Mouse (Mus musculus) hindbrain, embryonic 15.5 days (tissue): ENCODE measurements around the gene Sgf29. TPM values are rescaled to one million over a fixed set of nuclear protein-coding genes. Genes with fewer than 3 reads are reported as not detected.
"Not testable (repeated sequence)": the region's sequence is repeated elsewhere in the genome, so short reads cannot be mapped to it uniquely, and the experiment has no call there.

Experiments used
- ATAC-seq: fragments of 200-750 bp; cut with Nextera tagmentation; 2 replicates; pipeline ENCODE4 v1.8.0; 2017; ENCODE audit warnings: low read depth, moderate number of reproducible peaks, moderate TSS enrichment; ENCODE audit not compliant: low FRiP score
- H3K27ac ChIP-seq: fragments of 300-500 bp; sonication (generic); replicated peaks from 2 replicates; pipeline ENCODE4 v1.5.1; 2015; ENCODE audit warnings: mild to moderate bottlenecking, inconsistent platforms
- H3K27me3 ChIP-seq: fragments of 300-500 bp; sonication (generic); 2 replicates; pipeline ENCODE4 v1.6.1; 2015; ENCODE audit warnings: control low read depth, inconsistent platforms
- H3K36me3 ChIP-seq: fragments of 300-500 bp; sonication (generic); 2 replicates; pipeline ENCODE4 v1.6.1; 2015; ENCODE audit warnings: control low read depth, inconsistent platforms
- H3K4me1 ChIP-seq: fragments of 300-500 bp; sonication (generic); replicated peaks from 2 replicates; pipeline ENCODE4 v1.6.1; 2015; ENCODE audit warnings: control low read depth, inconsistent platforms
- H3K4me2 ChIP-seq: fragments of 300-500 bp; sonication (generic); 2 replicates; pipeline ENCODE4 v1.6.1; 2015; ENCODE audit warnings: moderate library complexity, mild to moderate bottlenecking, inconsistent platforms
- H3K4me3 ChIP-seq: fragments of 300-500 bp; sonication (generic); 2 replicates; pipeline ENCODE4 v1.5.1; 2015; ENCODE audit warnings: mild to moderate bottlenecking, inconsistent platforms
- H3K9ac ChIP-seq: fragments of 300-500 bp; sonication (generic); 2 replicates; pipeline ENCODE4 v1.6.1; 2015; ENCODE audit warnings: inconsistent platforms
- H3K9me3 ChIP-seq: fragments of 300-500 bp; sonication (generic); 2 replicates; pipeline ENCODE4 v1.6.1; 2016; ENCODE audit warnings: control low read depth, inconsistent platforms
- WGBS: fragments of 180-500 bp; shearing (Covaris S2); methylation state at CpG from one replicate; pipeline ENCODE4 v1.1.7; 2015; 5-methylcytosine and 5-hydroxymethylcytosine counted together
- polyA plus RNA-seq: library from polyadenylated mRNA; unstranded; fragments of >200 nt; fragmentation: Nextera tagmentation; extraction: Ambion mirVana; gene quantifications from 2 replicates; pipeline ENCODE4 v1.2.1, GENCODE M21; 2015

Sgf29 gene
- polyA plus RNA-seq, 1 experiment from 2014 or later, result 58.7 TPM

DNA sequence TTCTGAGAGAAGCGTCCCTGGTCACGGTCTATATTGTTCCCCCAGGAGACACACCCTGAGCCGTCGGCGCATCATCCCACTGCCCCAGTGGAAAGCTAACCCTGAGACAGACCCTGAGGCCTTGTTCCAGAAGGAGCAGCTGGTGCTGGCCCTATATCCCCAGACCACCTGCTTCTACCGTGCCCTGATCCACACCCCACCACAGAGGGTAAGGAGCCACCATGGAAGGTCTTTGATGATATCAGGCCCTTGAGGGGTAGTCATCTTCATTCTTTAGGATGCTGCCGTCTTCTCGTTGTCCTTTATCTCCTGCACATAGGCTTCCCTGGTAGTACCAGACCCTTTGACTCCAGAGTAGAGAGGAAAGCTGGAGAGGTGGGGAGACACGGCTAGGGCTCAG lies 23.0 kb downstream of the Sgf29 start:
- no peak overlapping the region for H3K9ac ChIP-seq
- no peak overlapping the region for H3K27ac ChIP-seq
- ATAC-seq, result no peak
- H3K4me1 ChIP-seq, result no peaks in the 10 kb centered on the region
- H3K36me3 ChIP-seq, result peaks cover 14% of the 10 kb centered on the region
- H3K4me3 ChIP-seq, result no peak overlapping the region
- H3K4me2 ChIP-seq, result no peak overlapping the region
- H3K27me3 ChIP-seq, result no peaks in the 10 kb centered on the region
- 96% methylated on average over 9 of the region's 9 CpGs for WGBS
- no peaks in the 10 kb centered on the region for H3K9me3 ChIP-seq

DNA sequence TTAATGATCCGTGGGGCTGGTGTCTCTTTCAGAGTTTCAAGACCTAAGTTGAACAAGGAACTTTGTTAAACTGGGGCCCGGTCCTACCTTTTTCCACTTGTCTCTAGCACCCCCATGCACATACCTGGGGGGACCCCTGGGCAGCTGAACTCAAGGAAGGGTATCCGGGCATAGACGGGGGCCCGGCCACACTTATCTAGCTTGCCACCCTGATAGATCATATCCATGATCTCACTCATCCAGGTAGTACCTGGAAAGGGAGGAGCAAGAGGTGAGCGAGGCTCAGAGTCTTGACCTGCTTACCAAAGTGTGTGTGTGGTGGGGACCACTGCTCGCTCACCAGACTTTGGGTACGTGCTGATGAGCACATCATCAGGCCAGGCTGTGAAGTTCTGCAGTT lies 26.0 kb downstream of the Sgf29 start:
- H3K4me2 ChIP-seq, result no peak overlapping the region

GRCm38 (mm10) chr7:126676207-126676606 lies 27.1 kb downstream of the Sgf29 start, which contains the start of gene Sult1a1:
Gene Sult1a1 (minus strand): TSS chr7:126676432.
- no peak within 1 kb of the TSS for H3K4me2 ChIP-seq
- H3K27me3 ChIP-seq, result no peaks in the 10 kb centered on the region
- H3K27ac ChIP-seq, result 0 out of 2 replicates have a peak within 1 kb of the TSS, but pooled peaks have one; percentile 9
- H3K9me3 ChIP-seq, result no peaks in the 10 kb centered on the region
- no peak for ATAC-seq
- peaks cover 14% of the 10 kb centered on the region for H3K36me3 ChIP-seq
- no peaks in the 10 kb centered on the region for H3K4me1 ChIP-seq
- H3K4me3 ChIP-seq, result no peak within 1 kb of the TSS
- H3K9ac ChIP-seq, result no peak within 1 kb of the TSS
- WGBS, result 70% methylated on average over 1 of the region's 1 CpGs

More for the DNA sequence above, 26.0 kb downstream of the Sgf29 start:
- H3K9me3 ChIP-seq, result no peaks in the 10 kb centered on the region
- no peak for ATAC-seq
- peaks cover 14% of the 10 kb centered on the region for H3K36me3 ChIP-seq
- no peaks in the 10 kb centered on the region for H3K27me3 ChIP-seq
- 94% methylated on average over 8 of the region's 8 CpGs for WGBS
- no peak overlapping the region for H3K27ac ChIP-seq
- no peak overlapping the region for H3K4me3 ChIP-seq
- H3K9ac ChIP-seq, result no peak overlapping the region
- no peaks in the 10 kb centered on the region for H3K4me1 ChIP-seq

- Histone ChIP-seq H3K4me1 (no peaks in the 10 kb centered on the region), H3K9me3 (no peaks in the 10 kb centered on the region), H3K9ac (no peak overlapping the region), H3K27me3 (no peaks in the 10 kb centered on the region), H3K27ac (no peak overlapping the region), H3K4me2 (no peak overlapping the region), H3K36me3 (peaks cover 14% of the 10 kb centered on the region), H3K4me3 (no peak overlapping the region)
- ATAC-seq, result no peak
- 80% methylated on average over 4 of the region's 4 CpGs for WGBS
These were observed 27.6 kb downstream of the Sgf29 start for GRCm38 (mm10) chr7:126676631-126677220.

GRCm38 (mm10) chr7:126678545-126679341 lies 29.6 kb downstream of the Sgf29 start:
- H3K27ac ChIP-seq, result no peak overlapping the region
- no peaks in the 10 kb centered on the region for H3K27me3 ChIP-seq
- no peaks in the 10 kb centered on the region for H3K4me1 ChIP-seq
- no peak for ATAC-seq
- H3K36me3 ChIP-seq, result no peaks in the 10 kb centered on the region
- 89% methylated on average over 8 of the region's 8 CpGs for WGBS
- no peak overlapping the region for H3K4me3 ChIP-seq
- H3K4me2 ChIP-seq, result no peak overlapping the region
- no peaks in the 10 kb centered on the region for H3K9me3 ChIP-seq
- H3K9ac ChIP-seq, result no peak overlapping the region

- H3K27ac ChIP-seq, result no peak overlapping the region
- no peak overlapping the region for H3K4me2 ChIP-seq
- H3K36me3 ChIP-seq, result no peaks in the 10 kb centered on the region
- WGBS, result 93% methylated on average over 5 of the region's 5 CpGs
- no peaks in the 10 kb centered on the region for H3K9me3 ChIP-seq
- no peak overlapping the region for H3K4me3 ChIP-seq
- H3K27me3 ChIP-seq, result no peaks in the 10 kb centered on the region
- H3K9ac ChIP-seq, result no peak overlapping the region
- no peak for ATAC-seq
- H3K4me1 ChIP-seq, result no peaks in the 10 kb centered on the region
These were observed 30.6 kb downstream of the Sgf29 start for GRCm38 (mm10) chr7:126679683-126680082.

GRCm38 (mm10) chr7:126681221-126681620 lies 32.1 kb downstream of the Sgf29 start:
- Histone ChIP-seq H3K4me3 (no peak overlapping the region), H3K27me3 (no peaks in the 10 kb centered on the region), H3K9me3 (no peaks in the 10 kb centered on the region), H3K27ac (no peak overlapping the region), H3K4me1 (no peaks in the 10 kb centered on the region), H3K36me3 (no peaks in the 10 kb centered on the region), H3K4me2 (no peak overlapping the region), H3K9ac (no peak overlapping the region)
- whole genome bisulfite sequencing, result 96% methylated on average over 5 of the region's 5 CpGs
- no peak for ATAC-seq

DNA sequence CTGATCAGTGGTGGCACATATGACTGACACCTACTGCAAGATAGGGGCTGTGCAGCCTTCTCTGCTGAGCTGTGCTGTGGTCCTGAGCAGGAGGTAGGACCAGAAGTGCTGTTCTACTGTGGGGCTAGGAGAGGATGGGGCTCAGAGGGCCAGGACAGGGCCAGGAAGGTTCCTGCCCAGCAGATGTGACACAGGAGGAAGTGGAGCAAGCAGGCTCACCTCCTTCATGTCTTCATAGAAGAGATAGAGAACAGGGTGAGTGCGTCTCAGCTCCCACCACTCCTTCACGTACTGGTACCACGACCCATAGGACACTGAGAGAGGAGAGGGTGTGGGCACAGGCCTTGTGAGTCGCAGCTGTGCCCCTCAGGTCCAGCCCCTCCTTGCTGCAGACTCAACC lies 39.0 kb downstream of the Sgf29 start:
- not testable (repeated sequence) for H3K27me3 ChIP-seq, H3K9me3 ChIP-seq, H3K4me1 ChIP-seq, ATAC-seq, H3K27ac ChIP-seq, H3K4me2 ChIP-seq, H3K4me3 ChIP-seq, H3K9ac ChIP-seq
- H3K36me3 ChIP-seq, result peaks cover 14% of the 10 kb centered on the region
- 93% methylated on average over 3 of the region's 4 CpGs for WGBS

- H3K9me3 ChIP-seq, result no peaks in the 10 kb centered on the region
- peaks cover 14% of the 10 kb centered on the region for H3K36me3 ChIP-seq
- no peak overlapping the region for H3K9ac ChIP-seq
- WGBS, result 86% methylated on average over 3 of the region's 3 CpGs
- no peak overlapping the region for H3K4me3 ChIP-seq
- no peak overlapping the region for H3K27ac ChIP-seq
- no peaks in the 10 kb centered on the region for H3K27me3 ChIP-seq
- no peak overlapping the region for H3K4me2 ChIP-seq
- no peak for ATAC-seq
- peaks cover 12% of the 10 kb centered on the region for H3K4me1 ChIP-seq
These were observed 39.9 kb downstream of the Sgf29 start for GRCm38 (mm10) chr7:126689021-126689420.

- ATAC-seq, result no peak
- H3K4me3 ChIP-seq, result no peak overlapping the region
- H3K9ac ChIP-seq, result no peak overlapping the region
- H3K27me3 ChIP-seq, result no peaks in the 10 kb centered on the region
- H3K36me3 ChIP-seq, result peaks cover 14% of the 10 kb centered on the region
- no peak overlapping the region for H3K4me2 ChIP-seq
- no peaks in the 10 kb centered on the region for H3K9me3 ChIP-seq
- peaks cover 19% of the 10 kb centered on the region for H3K4me1 ChIP-seq
- no peak overlapping the region for H3K27ac ChIP-seq
- WGBS, result 84% methylated on average over 3 of the region's 3 CpGs
These were observed 41.6 kb downstream of the Sgf29 start for GRCm38 (mm10) chr7:126690737-126691136.

GRCm38 (mm10) chr7:126691676-126692075 lies 42.6 kb downstream of the Sgf29 start:
- Histone ChIP-seq H3K4me2 (no peak overlapping the region), H3K27ac (no peak overlapping the region), H3K27me3 (no peaks in the 10 kb centered on the region), H3K9me3 (no peaks in the 10 kb centered on the region), H3K4me3 (no peak overlapping the region), H3K9ac (no peak overlapping the region), H3K4me1 (peaks cover 24% of the 10 kb centered on the region), H3K36me3 (peaks cover 14% of the 10 kb centered on the region)
- no peak for ATAC-seq
- WGBS, result 79% methylated on average over 5 of the region's 5 CpGs

DNA sequence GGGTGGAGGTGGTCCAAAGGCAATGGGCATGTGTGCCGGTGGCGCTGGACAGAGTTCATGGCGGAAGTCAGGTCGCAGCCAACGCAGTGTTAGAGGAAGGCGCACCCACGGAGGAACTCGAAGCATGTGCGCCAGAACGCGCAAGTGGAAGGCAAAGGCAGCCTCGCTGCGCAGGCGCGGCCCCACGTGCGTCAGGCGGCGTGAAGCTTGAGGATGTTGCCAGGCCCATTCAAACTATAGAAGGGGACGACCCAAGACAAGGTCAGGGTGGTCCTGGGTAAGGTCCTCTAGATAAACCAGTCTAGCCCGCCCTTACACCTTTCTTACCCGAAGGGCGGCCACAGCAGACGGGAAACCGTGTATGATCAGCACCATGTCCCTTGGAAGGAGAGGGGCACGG lies 43.3 kb downstream of the Sgf29 start:
- WGBS, result 96% methylated on average over 26 of the region's 26 CpGs
- Histone ChIP-seq H3K4me2 (no peak overlapping the region), H3K27me3 (no peaks in the 10 kb centered on the region), H3K4me1 (peaks cover 32% of the 10 kb centered on the region), H3K36me3 (peaks cover 14% of the 10 kb centered on the region), H3K9ac (no peak overlapping the region), H3K9me3 (no peaks in the 10 kb centered on the region), H3K4me3 (no peak overlapping the region), H3K27ac (no peak overlapping the region)
- ATAC-seq, result no peak
